Comparison of ENCODE assay signal across 8 mouse cellular contexts in genomic region chr4:117834845-117835530, GRCm38 (mm10). TPM values are rescaled to one million over a fixed set of nuclear protein-coding genes. Genes with fewer than 3 reads are reported as not detected.
DNase-seq lines count a peak whose midpoint lies in the region; ATAC-seq and TF ChIP-seq lines count a peak whose summit lies in the region.

No protein-coding gene starts in this region.

- H3K79me2 ChIP-seq in myocyte (ENCODE audit: control insufficient read depth, insufficient read depth): peaks cover 22% of the 10 kb centered on the region

- ATAC-seq in embryonic facial prominence, embryonic 12.5 days (ENCODE audit: insufficient number of reproducible peaks, insufficient read depth, low FRiP score, low TSS enrichment): peak; percentile 50
- peak; percentile 57 for ATAC-seq in liver, embryonic 11.5 days (replicated peaks; ENCODE audit: low FRiP score)
- peak; percentile 42 for ATAC-seq in stomach, embryonic 15.5 days (ENCODE audit: insufficient read depth, low FRiP score, low read depth)

- no peaks in the 10 kb centered on the region for H3K27me3 ChIP-seq in embryonic facial prominence, embryonic 12.5 days
- no peaks in the 10 kb centered on the region for H3K27me3 ChIP-seq in liver, embryonic 11.5 days (replicated peaks; ENCODE audit: control insufficient read depth, insufficient read depth, low read length)
- no peaks in the 10 kb centered on the region for H3K27me3 ChIP-seq in myocyte (ENCODE audit: control insufficient read depth, insufficient read depth, insufficient read length)
- H3K27me3 ChIP-seq in stomach, embryonic 15.5 days (replicated peaks): no peaks in the 10 kb centered on the region

- peak; percentile 72 for TF ChIP-seq POLR2A in myocyte (IDR thresholded peaks at IDR 0.05; ENCODE audit: insufficient read length, low read depth)

- peak overlapping the region; percentile 91 for H3K27ac ChIP-seq in embryonic facial prominence, embryonic 12.5 days
- H3K27ac ChIP-seq in liver, embryonic 11.5 days (ENCODE audit: low read depth, low read length): peak overlapping the region; percentile 99
- peak overlapping the region; percentile 93 for H3K27ac ChIP-seq in stomach, embryonic 15.5 days

- under 1% methylated on average over 34 of the region's 36 CpGs for WGBS in embryonic facial prominence, embryonic 12.5 days
- under 1% methylated on average over 35 of the region's 36 CpGs for WGBS in liver, embryonic 11.5 days
- WGBS in stomach, embryonic 15.5 days: under 1% methylated on average over 36 of the region's 36 CpGs

- peak overlapping the region; percentile 49 for H3ac ChIP-seq in myocyte (ENCODE audit: control insufficient read depth, insufficient read length)

- peak overlapping the region; percentile 76 for H3K9ac ChIP-seq in embryonic facial prominence, embryonic 12.5 days
- peak overlapping the region; percentile 90 for H3K9ac ChIP-seq in liver, embryonic 11.5 days (ENCODE audit: low read depth, low read length)
- H3K9ac ChIP-seq in stomach, embryonic 15.5 days: peak overlapping the region; percentile 69

- no peaks in the 10 kb centered on the region for H3K9me3 ChIP-seq in embryonic facial prominence, embryonic 12.5 days
- H3K9me3 ChIP-seq in liver, embryonic 11.5 days (ENCODE audit: control insufficient read depth, low read length): no peaks in the 10 kb centered on the region
- H3K9me3 ChIP-seq in stomach, embryonic 15.5 days: no peaks in the 10 kb centered on the region

- peak; percentile 46 for DNase-seq in CD4-positive helper T cell, adult 2 months (ENCODE audit: low read depth, low spot score)
- peak; percentile 84 for DNase-seq in adrenal gland, postnatal 14 days
- peak; percentile 80 to 86 for DNase-seq in heart, adult 18-20 months
- peak; percentile 77 for DNase-seq in kidney, adult 18-20 months
- peak; percentile 80 for DNase-seq in liver, embryonic 11.5 days (ENCODE audit: low spot score)

- H3K4me3 ChIP-seq in embryonic facial prominence, embryonic 12.5 days: peak overlapping the region; percentile 70
- peak overlapping the region; percentile 85 for H3K4me3 ChIP-seq in liver, embryonic 11.5 days (ENCODE audit: low read depth, low read length)
- H3K4me3 ChIP-seq in myocyte: peak overlapping the region; percentile 96
- H3K4me3 ChIP-seq in stomach, embryonic 15.5 days (replicated peaks): peak overlapping the region; percentile 58

- peaks cover 10% of the 10 kb centered on the region for H3K4me1 ChIP-seq in embryonic facial prominence, embryonic 12.5 days
- peaks cover 65% of the 10 kb centered on the region for H3K4me1 ChIP-seq in liver, embryonic 11.5 days (replicated peaks; ENCODE audit: control insufficient read depth, insufficient read depth, low read length)
- peaks cover 31% of the 10 kb centered on the region for H3K4me1 ChIP-seq in stomach, embryonic 15.5 days

- H3K36me3 ChIP-seq in embryonic facial prominence, embryonic 12.5 days: no peaks in the 10 kb centered on the region
- 0 out of 2 replicates have a peak, but pooled peaks cover 2% of the 10 kb centered on the region for H3K36me3 ChIP-seq in liver, embryonic 11.5 days (ENCODE audit: control insufficient read depth, insufficient read depth, low read length)
- no peaks in the 10 kb centered on the region for H3K36me3 ChIP-seq in myocyte (ENCODE audit: control insufficient read depth, insufficient read depth)
- H3K36me3 ChIP-seq in stomach, embryonic 15.5 days: no peaks in the 10 kb centered on the region

- H3K4me2 ChIP-seq in embryonic facial prominence, embryonic 12.5 days (replicated peaks): peak overlapping the region; percentile 76
- peak overlapping the region; percentile 93 for H3K4me2 ChIP-seq in liver, embryonic 11.5 days
- peak overlapping the region; percentile 69 for H3K4me2 ChIP-seq in myocyte (ENCODE audit: low read depth)
- peak overlapping the region; percentile 93 for H3K4me2 ChIP-seq in stomach, embryonic 15.5 days

TF ChIP-seq in myocyte, 11 proteins besides CTCF, POLR2A, EP300 and RAD21:
- TF ChIP-seq CEBPB (IDR thresholded peaks at IDR 0.05; ENCODE audit: insufficient read depth, poor library complexity, severe bottlenecking) (peak; percentile 20; the same call in 1 of the 2 replicates), USF1 (IDR thresholded peaks at IDR 0.05; ENCODE audit: low read depth) (no peak), MAX (IDR thresholded peaks at IDR 0.05; ENCODE audit: low read depth) (no peak), TCF3 (IDR thresholded peaks at IDR 0.05; ENCODE audit: insufficient read length, low read depth) (no peak), MYOG (IDR thresholded peaks at IDR 0.05; ENCODE audit: control insufficient read depth in 1 of 3, insufficient read depth in 1 of 3, insufficient read length in 2 of 3, low read depth in 2 of 3) (no peak)

RNA-seq across cellular contexts. Expression of gene Slc6a9, which starts 0.7 kb away (rescaled TPM):
- total RNA-seq in adrenal gland, postnatal 14 days (2021): 9.4 and 10.3 TPM in 2 replicates
- 14.3 and 16.0 TPM in 2 replicates for polyA plus RNA-seq in embryonic facial prominence, embryonic 12.5 days (2016; fragmentation: Nextera tagmentation; extraction: Ambion mirVana)
- total RNA-seq in heart, adult 18-20 months (2021): 1 to 10 TPM; 1.7 to 2.1 TPM
- polyA plus RNA-seq in liver, embryonic 11.5 days (2014; fragmentation: Nextera tagmentation; extraction: Ambion mirVana): 21.7 and 26.3 TPM in 2 replicates
- 129 TPM for polyA plus RNA-seq in myocyte (2012; fragmentation: generic; extraction: Trizol)
- polyA plus RNA-seq in stomach, embryonic 15.5 days (2015; fragmentation: Nextera tagmentation; extraction: Ambion mirVana): 14.2 and 15.0 TPM in 2 replicates

RNA-seq across cellular contexts. Expression of gene Ccdc24, which starts 37.4 kb away (rescaled TPM):
- total RNA-seq in adrenal gland, postnatal 14 days (2021): 0.71 and 0.78 TPM in 2 replicates
- polyA plus RNA-seq in embryonic facial prominence, embryonic 12.5 days (2016; fragmentation: Nextera tagmentation; extraction: Ambion mirVana): 1.8 and 2.3 TPM in 2 replicates
- total RNA-seq in heart, adult 18-20 months (2021): under 1 TPM; 0.30 to 0.64 TPM
- polyA plus RNA-seq in liver, embryonic 11.5 days (2014; fragmentation: Nextera tagmentation; extraction: Ambion mirVana): 1.1 and 1.5 TPM in 2 replicates
- 1.8 TPM for polyA plus RNA-seq in myocyte (2012; fragmentation: generic; extraction: Trizol)
- polyA plus RNA-seq in stomach, embryonic 15.5 days (2015; fragmentation: Nextera tagmentation; extraction: Ambion mirVana): 0.94 and 2.3 TPM in 2 replicates

RNA-seq across cellular contexts. Expression of gene B4galt2, which starts 48.3 kb away (rescaled TPM):
- 12.6 and 15.1 TPM in 2 replicates for total RNA-seq in adrenal gland, postnatal 14 days (2021)
- 42.8 and 43.1 TPM in 2 replicates for polyA plus RNA-seq in embryonic facial prominence, embryonic 12.5 days (2016; fragmentation: Nextera tagmentation; extraction: Ambion mirVana)
- 1 to 10 TPM; 4.0 to 4.4 TPM for total RNA-seq in heart, adult 18-20 months (2021)
- polyA plus RNA-seq in liver, embryonic 11.5 days (2014; fragmentation: Nextera tagmentation; extraction: Ambion mirVana): 9.3 and 10.5 TPM in 2 replicates
- 41.6 TPM for polyA plus RNA-seq in myocyte (2012; fragmentation: generic; extraction: Trizol)
- polyA plus RNA-seq in stomach, embryonic 15.5 days (2015; fragmentation: Nextera tagmentation; extraction: Ambion mirVana): 16.6 and 17.9 TPM in 2 replicates

RNA-seq across cellular contexts. Expression of gene Atp6v0b, which starts 52.1 kb away (rescaled TPM):
- total RNA-seq in adrenal gland, postnatal 14 days (2021): 167 and 172 TPM in 2 replicates
- polyA plus RNA-seq in embryonic facial prominence, embryonic 12.5 days (2016; fragmentation: Nextera tagmentation; extraction: Ambion mirVana): 181 and 194 TPM in 2 replicates
- total RNA-seq in heart, adult 18-20 months (2021): 100 to 1,000 TPM in 1 of 2 experiments, 10 to 100 TPM in 1; 96.3 to 121 TPM
- 212 and 229 TPM in 2 replicates for polyA plus RNA-seq in liver, embryonic 11.5 days (2014; fragmentation: Nextera tagmentation; extraction: Ambion mirVana)
- 470 TPM for polyA plus RNA-seq in myocyte (2012; fragmentation: generic; extraction: Trizol)
- polyA plus RNA-seq in stomach, embryonic 15.5 days (2015; fragmentation: Nextera tagmentation; extraction: Ambion mirVana): 214 and 232 TPM in 2 replicates

RNA-seq across cellular contexts. Expression of gene Dph2, which starts 56.8 kb away (rescaled TPM):
- 10.2 and 10.7 TPM in 2 replicates for total RNA-seq in adrenal gland, postnatal 14 days (2021)
- 21.0 and 21.7 TPM in 2 replicates for polyA plus RNA-seq in embryonic facial prominence, embryonic 12.5 days (2016; fragmentation: Nextera tagmentation; extraction: Ambion mirVana)
- 1 to 10 TPM; 3.8 TPM for total RNA-seq in heart, adult 18-20 months (2021)
- 21.9 and 23.1 TPM in 2 replicates for polyA plus RNA-seq in liver, embryonic 11.5 days (2014; fragmentation: Nextera tagmentation; extraction: Ambion mirVana)
- polyA plus RNA-seq in myocyte (2012; fragmentation: generic; extraction: Trizol): 8.5 TPM
- polyA plus RNA-seq in stomach, embryonic 15.5 days (2015; fragmentation: Nextera tagmentation; extraction: Ambion mirVana): 16.6 and 16.7 TPM in 2 replicates

Comparison
In these comparisons a context has a peak if more than half of its experiments do, and no peak if none do; other contexts are left out.
1. Peak in every context shown above with its lines: DNase-seq, ATAC-seq, H3K4me3 ChIP-seq and H3K27ac ChIP-seq.